Mouse (Mus musculus) megakaryocyte, adult 5-6 weeks (primary cell): Measurements from ENCODE around the gene Cyp24a1. TPM values are rescaled to one million over a fixed set of nuclear protein-coding genes. Genes with fewer than 3 reads are reported as not detected.

Experiments
- ATAC-seq: 2 replicates; pipeline ENCODE4 v1.8.0; 2016; ENCODE audit warnings: mild to moderate bottlenecking, inconsistent platforms; ENCODE audit not compliant: poor library complexity, severe bottlenecking
- total RNA-seq, 2 experiments: library from RNA; stranded (forward) in 1 of 2; stranded (reverse) in 1 of 2; fragments of 153-499, 151-499 nt in 1 of 2; fragments of 221-1000, 200-1000 nt in 1 of 2; gene quantifications; 2 replicates each; pipeline versions ENCODE4 v1.2.3 to v1.2.4; 2015 to 2017

The Cyp24a1 gene
- total RNA-seq (2015) = not detected in 2 replicates
- total RNA-seq (2017) = not detected in 2 replicates

GRCm38 (mm10) chr2:170497091-170497566 is at the start of gene Cyp24a1:
Cyp24a1 (minus strand) TSS chr2:170497145.
- peak; percentile 90 for ATAC-seq

- no peak for ATAC-seq
Measured at GRCm38 (mm10) chr2:170545745-170546144, 48.8 kb upstream of the Cyp24a1 start.

- no peak for ATAC-seq
Measured at GRCm38 (mm10) chr2:170544950-170545349, 48.0 kb upstream of the Cyp24a1 start.

GRCm38 (mm10) chr2:170544159-170544558 is 47.2 kb upstream of the Cyp24a1 start:
- no peak for ATAC-seq

- no peak for ATAC-seq
Measured at GRCm38 (mm10) chr2:170543625-170544024, 46.7 kb upstream of the Cyp24a1 start.

GRCm38 (mm10) chr2:170539211-170539610 is 42.3 kb upstream of the Cyp24a1 start:
- no peak for ATAC-seq

- ATAC-seq = no peak
Measured at GRCm38 (mm10) chr2:170535841-170536240, 38.9 kb upstream of the Cyp24a1 start.

GRCm38 (mm10) chr2:170534803-170535174 is 37.8 kb upstream of the Cyp24a1 start:
- ATAC-seq = no peak

GRCm38 (mm10) chr2:170534116-170534802 is 37.3 kb upstream of the Cyp24a1 start:
- ATAC-seq = no peak

GRCm38 (mm10) chr2:170530256-170530655 is 33.3 kb upstream of the Cyp24a1 start:
- ATAC-seq = no peak

GRCm38 (mm10) chr2:170529766-170530165 is 32.8 kb upstream of the Cyp24a1 start:
- no peak for ATAC-seq

- ATAC-seq = no peak
Measured at GRCm38 (mm10) chr2:170528061-170528460, 31.1 kb upstream of the Cyp24a1 start.

GRCm38 (mm10) chr2:170526513-170526912 is 29.6 kb upstream of the Cyp24a1 start:
- ATAC-seq = no peak

GRCm38 (mm10) chr2:170520321-170520971 is 23.5 kb upstream of the Cyp24a1 start:
- ATAC-seq = peak; percentile 81

- ATAC-seq = no peak
Measured at GRCm38 (mm10) chr2:170513756-170514155, 16.8 kb upstream of the Cyp24a1 start.

- peak; percentile 92 for ATAC-seq
Measured at GRCm38 (mm10) chr2:170511073-170511891, 14.3 kb upstream of the Cyp24a1 start.

- ATAC-seq = peak; percentile 60
Measured at GRCm38 (mm10) chr2:170508821-170509220, 11.9 kb upstream of the Cyp24a1 start.

GRCm38 (mm10) chr2:170507734-170508133 is 10.8 kb upstream of the Cyp24a1 start:
- peak; percentile 45 for ATAC-seq

GRCm38 (mm10) chr2:170503983-170504382 is 7.0 kb upstream of the Cyp24a1 start:
- peak; percentile 59 for ATAC-seq

- peak; percentile 33; the same call in 1 of the 2 replicates for ATAC-seq
Measured at GRCm38 (mm10) chr2:170503343-170503742, 6.4 kb upstream of the Cyp24a1 start.

GRCm38 (mm10) chr2:170498011-170498410 is 1.1 kb upstream of the Cyp24a1 start:
- no peak for ATAC-seq
